Mouse (Mus musculus) megakaryocyte, embryonic 14.5 days (primary cell): Measurements from ENCODE around the gene Npr1. TPM values are rescaled to one million over a fixed set of nuclear protein-coding genes. Genes with fewer than 3 reads are reported as not detected.

Experiments
- H3K27me3 ChIP-seq: replicated peaks from 2 replicates; pipeline ENCODE3; 2012; ENCODE audit warnings: inconsistent platforms
- H3K36me3 ChIP-seq: replicated peaks from 2 replicates; pipeline ENCODE3; 2012; ENCODE audit warnings: low read length, inconsistent platforms, mixed read lengths
- H3K4me1 ChIP-seq: 2 replicates; pipeline ENCODE4 v1.6.1; 2012; ENCODE audit warnings: inconsistent platforms
- H3K4me3 ChIP-seq: replicated peaks from 2 replicates; pipeline ENCODE3; 2012; ENCODE audit warnings: moderate library complexity, mild to moderate bottlenecking, inconsistent platforms
- H3K9me3 ChIP-seq: 2 replicates; pipeline ENCODE4 v1.6.1; 2012; ENCODE audit warnings: inconsistent platforms
- FLI1 ChIP-seq: IDR thresholded peaks from 2 replicates; pipeline ENCODE4 v1.6.1; 2012; ENCODE audit warnings: low read length, inconsistent platforms, mixed read lengths
- GATA1 ChIP-seq: IDR thresholded peaks from 3 replicates; pipeline ENCODE4 v1.6.1; 2012; ENCODE audit warnings: mixed read lengths, low read length, inconsistent platforms, borderline replicate concordance
- polyA plus RNA-seq: library from polyadenylated mRNA; stranded (reverse); fragments of >175 nt; gene quantifications from 2 replicates; pipeline ENCODE4 v1.2.3, GENCODE M21; 2012; ENCODE audit warnings: low replicate concordance; ENCODE audit not compliant: insufficient read depth

Npr1 gene
- polyA plus RNA-seq, 1 experiment = 2.6 TPM

GRCm38 (mm10) chr3:90475831-90476611, 10.4 kb upstream of the Npr1 start, which contains the start of gene Ilf2:
Gene Ilf2 (plus strand): TSS chr3:90476126.
- no peak for TF ChIP-seq GATA1
- TF ChIP-seq FLI1 = no peak
- Histone ChIP-seq H3K4me3 (peak within 1 kb of the TSS; percentile 92), H3K4me1 (peaks cover 24% of the 10 kb centered on the region), H3K36me3 (peaks cover 23% of the 10 kb centered on the region), H3K9me3 (no peaks in the 10 kb centered on the region), H3K27me3 (no peaks in the 10 kb centered on the region)

DNA sequence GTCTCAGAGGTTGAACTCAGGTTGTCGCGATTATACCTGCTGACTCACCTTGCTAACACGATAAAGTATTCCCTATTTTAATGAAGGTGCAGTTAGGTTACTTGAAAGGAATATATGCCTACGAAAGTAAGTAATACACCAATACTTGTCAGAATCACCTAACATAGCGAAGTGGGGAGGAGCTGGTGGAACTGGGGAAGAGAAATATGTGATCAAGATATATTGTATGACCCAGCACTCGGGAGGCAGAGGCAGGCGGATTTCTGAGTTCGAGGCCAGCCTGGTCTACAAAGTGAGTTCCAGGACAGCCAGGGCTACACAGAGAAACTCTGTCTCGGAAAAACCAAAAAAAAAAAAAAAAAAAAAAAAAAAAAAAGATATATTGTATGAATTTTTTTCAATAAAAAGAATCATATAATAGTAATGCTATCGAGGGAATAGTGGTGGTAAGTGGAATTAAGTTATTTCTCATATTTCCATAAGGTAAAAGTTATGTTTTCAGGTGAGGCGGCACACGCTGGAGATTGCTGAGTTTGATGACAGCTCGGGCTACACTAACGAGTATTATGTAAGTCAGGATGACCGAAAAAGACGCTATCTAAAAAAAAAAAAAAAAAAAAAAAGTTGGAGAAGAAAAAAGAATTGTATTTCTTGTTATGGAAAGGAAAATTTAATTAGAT, 9.6 kb upstream of the Npr1 start:
- TF ChIP-seq FLI1 (no peak), GATA1 (no peak)
- peaks cover 16% of the 10 kb centered on the region for H3K36me3 ChIP-seq

GRCm38 (mm10) chr3:90472213-90472612, 6.5 kb upstream of the Npr1 start:
- TF ChIP-seq FLI1 (no peak), GATA1 (no peak)
- H3K4me1 ChIP-seq = peaks cover 42% of the 10 kb centered on the region
- no peaks in the 10 kb centered on the region for H3K36me3 ChIP-seq
- no peak overlapping the region for H3K4me3 ChIP-seq
- peaks cover 3% of the 10 kb centered on the region for H3K27me3 ChIP-seq
- H3K9me3 ChIP-seq = no peaks in the 10 kb centered on the region

More for the DNA sequence above, 9.6 kb upstream of the Npr1 start:
- Histone ChIP-seq H3K4me3 (peak overlapping the region; percentile 92), H3K9me3 (no peaks in the 10 kb centered on the region), H3K27me3 (no peaks in the 10 kb centered on the region), H3K4me1 (peaks cover 24% of the 10 kb centered on the region)

DNA sequence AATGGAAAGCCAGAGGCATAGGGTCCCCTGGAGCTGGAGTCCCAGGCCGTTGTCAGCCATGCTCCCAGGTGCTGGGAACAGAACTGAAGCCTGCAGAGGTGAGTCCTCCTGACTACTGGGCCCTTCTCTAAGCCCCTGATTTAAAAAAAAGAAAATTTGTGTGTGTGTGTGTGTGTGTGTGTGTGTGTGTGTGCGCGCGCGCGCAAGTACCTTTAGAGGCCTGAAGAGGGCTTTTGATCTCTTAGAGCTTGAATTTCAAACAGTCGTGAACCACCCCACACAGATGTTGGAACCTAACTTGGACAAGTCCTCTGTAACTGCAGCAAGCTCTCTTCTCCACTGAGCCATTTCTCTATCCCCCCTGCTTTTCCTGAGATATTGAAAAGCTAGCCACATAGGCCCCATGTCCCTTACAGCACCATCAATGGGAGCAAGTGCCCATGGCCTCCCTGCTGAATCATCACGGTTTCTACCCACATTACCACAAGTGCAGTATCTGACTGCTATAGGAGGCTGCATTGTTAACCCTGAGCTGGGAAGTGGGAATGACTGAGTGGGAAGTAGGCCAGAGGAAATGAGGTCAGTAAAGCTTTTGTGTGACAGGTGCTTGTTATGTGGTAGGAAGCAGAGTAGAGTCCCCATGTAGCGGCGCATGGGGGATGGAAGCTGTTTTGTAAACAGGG, 2.1 kb upstream of the Npr1 start:
- Histone ChIP-seq H3K27me3 (peaks cover 39% of the 10 kb centered on the region), H3K4me1 (peaks cover 60% of the 10 kb centered on the region), H3K9me3 (no peaks in the 10 kb centered on the region), H3K36me3 (no peaks in the 10 kb centered on the region), H3K4me3 (no peak overlapping the region)
- TF ChIP-seq FLI1 = no peak
- no peak for TF ChIP-seq GATA1

DNA sequence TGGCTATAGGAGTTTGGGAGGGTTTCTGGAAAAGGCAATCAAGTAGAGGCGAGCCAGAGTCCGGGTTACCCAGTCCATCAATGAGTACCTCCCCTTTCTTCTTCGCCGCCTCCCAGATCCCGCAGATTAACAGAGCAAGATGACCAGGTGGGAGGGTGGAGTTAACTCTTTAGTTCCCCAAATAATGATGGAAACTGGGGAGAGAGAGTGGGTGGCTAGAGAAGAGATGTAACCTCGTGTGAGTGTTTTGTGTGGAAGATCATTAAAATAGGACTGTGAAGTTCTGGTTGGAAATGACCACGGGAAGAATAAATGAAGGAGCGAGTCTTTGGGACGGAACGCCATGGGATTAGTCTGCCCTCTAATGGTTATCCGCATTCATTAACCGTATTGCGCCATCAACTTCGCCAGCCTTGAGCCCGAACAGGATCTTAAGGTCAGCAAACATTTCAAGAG, 673 bp upstream of the Npr1 start:
- H3K4me1 ChIP-seq = peaks cover 61% of the 10 kb centered on the region
- H3K4me3 ChIP-seq = peak overlapping the region; percentile 93
- H3K36me3 ChIP-seq = no peaks in the 10 kb centered on the region
- H3K9me3 ChIP-seq = no peaks in the 10 kb centered on the region
- no peak for TF ChIP-seq FLI1
- no peak for TF ChIP-seq GATA1
- peaks cover 53% of the 10 kb centered on the region for H3K27me3 ChIP-seq

DNA sequence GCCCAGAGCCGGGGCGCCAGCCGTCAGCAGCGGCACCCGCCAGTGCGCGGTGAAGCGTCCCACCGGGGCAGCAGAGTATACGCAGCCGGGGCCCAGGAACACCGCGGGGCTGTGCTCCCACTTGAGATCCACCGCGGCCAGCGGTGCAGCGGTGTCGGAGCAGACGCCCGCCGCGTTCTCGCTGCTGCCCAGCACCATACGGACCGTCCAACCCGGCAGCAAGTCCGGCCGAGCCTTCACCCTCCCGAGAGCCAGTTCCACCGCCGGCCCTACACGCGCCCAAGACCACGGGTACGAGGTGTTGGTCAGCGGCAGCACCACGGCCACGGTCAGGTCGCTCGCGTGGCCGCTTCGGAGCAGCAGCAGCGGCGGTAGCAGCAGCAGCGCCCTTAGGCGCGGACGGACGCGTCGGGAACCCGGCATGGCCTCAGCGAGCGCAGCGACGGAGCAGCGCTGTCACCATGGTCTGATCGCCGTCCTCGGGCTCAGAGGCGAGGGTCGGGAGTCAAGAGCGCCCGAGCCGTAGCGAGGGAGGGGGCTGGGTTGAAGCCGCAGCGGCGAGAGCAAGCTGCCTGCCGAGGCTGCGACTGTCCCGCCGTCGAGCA, 483 bp downstream of the Npr1 start:
- Histone ChIP-seq H3K9me3 (no peaks in the 10 kb centered on the region), H3K4me3 (peak overlapping the region; percentile 93), H3K27me3 (peaks cover 64% of the 10 kb centered on the region), H3K36me3 (no peaks in the 10 kb centered on the region), H3K4me1 (peaks cover 66% of the 10 kb centered on the region)
- TF ChIP-seq GATA1 (no peak), FLI1 (no peak)

- Histone ChIP-seq H3K4me1 (peaks cover 70% of the 10 kb centered on the region), H3K27me3 (peaks cover 70% of the 10 kb centered on the region), H3K36me3 (no peaks in the 10 kb centered on the region), H3K4me3 (peak overlapping the region; percentile 93), H3K9me3 (no peaks in the 10 kb centered on the region)
- no peak for TF ChIP-seq FLI1
These were observed 1.1 kb downstream of the Npr1 start for GRCm38 (mm10) chr3:90464552-90465080.

GRCm38 (mm10) chr3:90462579-90462978, 3.1 kb downstream of the Npr1 start:
- H3K36me3 ChIP-seq = no peaks in the 10 kb centered on the region
- TF ChIP-seq FLI1 = no peak
- H3K9me3 ChIP-seq = no peaks in the 10 kb centered on the region
- no peak overlapping the region for H3K4me3 ChIP-seq
- peaks cover 87% of the 10 kb centered on the region for H3K27me3 ChIP-seq
- H3K4me1 ChIP-seq = peaks cover 58% of the 10 kb centered on the region

- TF ChIP-seq FLI1 (no peak), GATA1 (no peak)
- no peaks in the 10 kb centered on the region for H3K9me3 ChIP-seq
- no peak overlapping the region for H3K4me3 ChIP-seq
- H3K4me1 ChIP-seq = peaks cover 57% of the 10 kb centered on the region
- no peaks in the 10 kb centered on the region for H3K36me3 ChIP-seq
- peaks cover 91% of the 10 kb centered on the region for H3K27me3 ChIP-seq
These were observed 3.7 kb downstream of the Npr1 start for GRCm38 (mm10) chr3:90461935-90462334.

DNA sequence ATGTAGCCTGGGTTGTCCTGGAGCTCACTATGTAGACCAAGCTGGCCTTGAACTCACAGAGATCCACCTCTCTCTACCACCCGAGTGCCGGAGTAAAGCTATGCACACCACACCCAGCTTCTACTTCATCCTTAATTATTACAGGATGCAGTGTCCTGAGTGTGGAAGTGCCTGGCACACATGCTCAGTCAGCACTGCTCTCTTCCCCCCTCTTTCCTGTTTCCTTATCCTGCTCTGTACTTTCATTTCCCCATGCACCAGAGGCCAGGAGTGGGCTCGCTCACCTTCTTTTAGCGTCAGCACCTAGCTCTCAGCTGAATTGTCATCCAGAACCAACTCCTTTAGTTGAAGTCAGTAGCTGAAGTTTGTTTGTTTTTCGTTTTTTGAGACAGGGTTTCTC, 5.4 kb downstream of the Npr1 start:
- Histone ChIP-seq H3K9me3 (no peaks in the 10 kb centered on the region), H3K4me1 (peaks cover 57% of the 10 kb centered on the region), H3K27me3 (peaks cover 96% of the 10 kb centered on the region), H3K36me3 (no peaks in the 10 kb centered on the region), H3K4me3 (no peak overlapping the region)
- TF ChIP-seq FLI1 (no peak), GATA1 (no peak)
